Mouse (Mus musculus) heart, embryonic 14.5 days (tissue): ENCODE data around the gene Itgb5. TPM values are rescaled to one million over a fixed set of nuclear protein-coding genes. Genes with fewer than 3 reads are reported as not detected.

ENCODE experiments used
- ATAC-seq: fragments of 200-750 bp; cut with Nextera tagmentation; 2 replicates; pipeline ENCODE4 v1.8.0; 2017; ENCODE audit warnings: low read depth, moderate TSS enrichment; ENCODE audit not compliant: insufficient number of reproducible peaks, insufficient read depth, low FRiP score
- H3K27ac ChIP-seq, 2 experiments: fragments of 200-500 bp in 1 of 2; fragments of 300-500 bp in 1 of 2; sonication (generic) in 1 of 2; replicated peaks in 1 of 2; 2 replicates each; pipeline ENCODE4 v1.5.1; 2012 to 2014; ENCODE audit warnings: low read depth in 2 of 2, low read length in 2 of 2, control low read depth in 1 of 2, mild to moderate bottlenecking in 1 of 2, mixed read lengths in 1 of 2; ENCODE audit not compliant: control insufficient read depth in 1 of 2, insufficient read depth in 1 of 2
- H3K27me3 ChIP-seq: fragments of 300-500 bp; sonication (generic); 2 replicates; pipeline ENCODE4 v1.6.1; 2014; ENCODE audit warnings: mild to moderate bottlenecking, low read length, control low read depth; ENCODE audit not compliant: control insufficient read depth, insufficient read depth
- H3K36me3 ChIP-seq: fragments of 300-500 bp; sonication (generic); 2 replicates; pipeline ENCODE4 v1.6.1; 2014; ENCODE audit warnings: mild to moderate bottlenecking, control low read depth, low read length, mixed read lengths; ENCODE audit not compliant: control insufficient read depth, insufficient read depth
- H3K4me1 ChIP-seq, 2 experiments: fragments of 200-500 bp in 1 of 2; fragments of 300-500 bp in 1 of 2; sonication (generic) in 1 of 2; 2 replicates each; pipeline ENCODE4 v1.6.1; 2012 to 2014; ENCODE audit warnings: low read length in 2 of 2, control low read depth in 1 of 2, mixed read lengths in 1 of 2; ENCODE audit not compliant: control insufficient read depth in 2 of 2, insufficient read depth in 2 of 2
- H3K4me2 ChIP-seq: fragments of 300-500 bp; sonication (generic); 2 replicates; pipeline ENCODE4 v1.6.1; 2014; ENCODE audit warnings: mild to moderate bottlenecking, low read length
- H3K4me3 ChIP-seq, 2 experiments: fragments of 200-500 bp in 1 of 2; fragments of 300-500 bp in 1 of 2; sonication (generic) in 1 of 2; 2 replicates each; pipeline ENCODE4 v1.5.1; 2012 to 2014; ENCODE audit warnings: low read length in 2 of 2, mild to moderate bottlenecking in 2 of 2, control low read depth in 1 of 2, low read depth in 1 of 2, moderate library complexity in 1 of 2; ENCODE audit not compliant: control insufficient read depth in 1 of 2, insufficient read depth in 1 of 2
- H3K9ac ChIP-seq: fragments of 300-500 bp; sonication (generic); 2 replicates; pipeline ENCODE4 v1.6.1; 2014; ENCODE audit warnings: mild to moderate bottlenecking, low read length
- H3K9me3 ChIP-seq: fragments of 300-500 bp; sonication (generic); 2 replicates; pipeline ENCODE4 v1.6.1; 2016; ENCODE audit warnings: low read length, control low read depth; ENCODE audit not compliant: control insufficient read depth
- WGBS: fragments of 180-500 bp; shearing (Covaris S2); extraction: QIAGEN DNeasy Blood & Tissue Kit; methylation state at CpG from one replicate; pipeline ENCODE4 v1.1.7; 2014; 5-methylcytosine and 5-hydroxymethylcytosine counted together
- polyA plus RNA-seq: library from polyadenylated mRNA; unstranded; fragments of >200 nt; fragmentation: Nextera tagmentation; extraction: Ambion mirVana; gene quantifications from 2 replicates; pipeline ENCODE4 v1.2.1, GENCODE M21; 2014

The Itgb5 gene
- polyA plus RNA-seq, 1 experiment from 2014 or later: 96.2 TPM

DNA sequence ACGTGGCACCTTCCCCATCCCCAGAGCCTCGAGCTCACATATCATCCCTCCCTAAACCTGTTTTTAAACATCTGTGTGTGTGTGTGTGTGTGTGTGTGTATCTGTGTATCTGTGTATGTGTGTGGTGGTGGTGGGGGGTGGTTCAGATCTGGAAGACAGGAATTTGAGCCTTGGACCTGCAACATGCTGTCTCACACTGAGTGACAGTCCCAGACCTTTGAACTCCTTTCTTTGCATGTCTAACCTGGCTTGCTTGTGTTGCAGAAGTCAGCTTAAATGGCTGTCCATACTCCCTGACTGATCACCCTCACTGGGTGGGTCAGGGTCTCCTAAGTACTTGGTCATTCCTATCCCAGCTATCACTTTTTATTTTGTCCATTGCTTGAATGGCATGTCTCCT, 58.5 kb downstream of the Itgb5 start:
- Histone ChIP-seq H3K4me2 (no peak overlapping the region), H3K9me3 (no peaks in the 10 kb centered on the region), H3K4me3 (no peak overlapping the region), H3K36me3 (0 out of 2 replicates have a peak, but pooled peaks cover 4% of the 10 kb centered on the region), H3K27me3 (no peaks in the 10 kb centered on the region), H3K27ac (no peak overlapping the region), H3K9ac (no peak overlapping the region), H3K4me1 (peaks cover 42 to 48% of the 10 kb centered on the region in 2 experiments)
- ATAC-seq: no peak
- 79% methylated on average over 2 of the region's 2 CpGs for WGBS

DNA sequence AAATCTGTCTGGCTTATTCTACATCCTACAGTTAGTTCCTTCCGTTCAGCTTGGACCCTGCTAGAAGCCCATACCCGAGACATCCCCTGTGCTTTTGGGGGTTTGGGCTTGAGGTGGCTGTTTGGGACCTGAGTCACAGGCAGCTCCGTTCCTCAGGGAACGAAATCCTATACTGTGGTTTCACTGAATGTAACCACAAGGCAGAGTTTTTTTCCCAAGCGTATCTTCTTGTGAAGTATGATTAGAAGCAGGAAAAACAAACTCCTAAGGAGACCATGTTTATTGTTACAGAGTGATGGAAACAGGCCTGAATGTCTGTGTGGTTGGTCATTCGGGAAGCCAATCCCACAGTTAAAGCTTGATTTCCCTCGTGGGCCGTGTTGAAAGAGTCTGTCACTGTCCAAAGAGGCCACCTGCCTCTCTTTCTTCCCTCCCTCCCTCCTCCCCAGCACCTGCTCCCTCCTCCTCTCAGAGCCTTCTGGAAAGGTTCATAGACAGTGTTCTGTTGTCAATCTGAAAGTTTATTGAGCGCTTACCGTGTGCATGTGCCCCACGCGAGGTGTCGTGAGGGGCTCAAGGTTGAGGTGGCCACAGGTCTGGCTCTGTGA, 59.6 kb downstream of the Itgb5 start:
- 75% methylated on average over 13 of the region's 13 CpGs for WGBS

DNA sequence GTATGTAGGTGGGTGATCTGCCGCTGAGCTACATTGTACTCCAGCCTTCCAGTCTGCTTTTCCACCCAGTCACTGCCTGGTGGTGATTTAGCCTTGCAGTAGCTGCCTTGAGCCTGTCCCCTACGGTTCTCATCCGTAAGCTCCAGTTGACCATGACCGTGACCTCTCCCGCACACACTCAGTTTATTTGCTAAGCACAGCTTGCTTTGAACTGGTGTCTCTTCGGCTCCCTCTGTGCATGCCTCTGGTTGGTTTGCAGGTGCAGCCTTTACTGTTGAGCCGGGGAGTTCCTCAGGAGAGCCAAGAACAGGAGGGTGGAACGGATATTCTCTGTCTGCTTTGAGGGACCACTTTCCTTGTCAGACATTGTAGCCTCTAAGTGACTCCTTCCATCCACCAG, 61.6 kb downstream of the Itgb5 start:
- Histone ChIP-seq H3K27me3 (no peaks in the 10 kb centered on the region), H3K27ac (peak overlapping the region; percentile 88 to 89), H3K36me3 (0 out of 2 replicates have a peak, but pooled peaks cover 4% of the 10 kb centered on the region), H3K4me1 (peaks cover 28 to 34% of the 10 kb centered on the region in 2 experiments), H3K9me3 (no peaks in the 10 kb centered on the region), H3K4me3 (no peak overlapping the region), H3K4me2 (peak overlapping the region; percentile 62), H3K9ac (peak overlapping the region; percentile 44)
- ATAC-seq: no peak
- WGBS: 77% methylated on average over 8 of the region's 8 CpGs

More for the DNA sequence above, 59.6 kb downstream of the Itgb5 start:
- no peak overlapping the region for H3K4me3 ChIP-seq
- H3K9ac ChIP-seq: no peak overlapping the region
- H3K4me1 ChIP-seq: peaks cover 33 to 38% of the 10 kb centered on the region in 2 experiments
- H3K27ac ChIP-seq: no peak overlapping the region
- no peaks in the 10 kb centered on the region for H3K9me3 ChIP-seq
- ATAC-seq: no peak
- H3K4me2 ChIP-seq: no peak overlapping the region
- H3K27me3 ChIP-seq: no peaks in the 10 kb centered on the region
- 0 out of 2 replicates have a peak, but pooled peaks cover 4% of the 10 kb centered on the region for H3K36me3 ChIP-seq

DNA sequence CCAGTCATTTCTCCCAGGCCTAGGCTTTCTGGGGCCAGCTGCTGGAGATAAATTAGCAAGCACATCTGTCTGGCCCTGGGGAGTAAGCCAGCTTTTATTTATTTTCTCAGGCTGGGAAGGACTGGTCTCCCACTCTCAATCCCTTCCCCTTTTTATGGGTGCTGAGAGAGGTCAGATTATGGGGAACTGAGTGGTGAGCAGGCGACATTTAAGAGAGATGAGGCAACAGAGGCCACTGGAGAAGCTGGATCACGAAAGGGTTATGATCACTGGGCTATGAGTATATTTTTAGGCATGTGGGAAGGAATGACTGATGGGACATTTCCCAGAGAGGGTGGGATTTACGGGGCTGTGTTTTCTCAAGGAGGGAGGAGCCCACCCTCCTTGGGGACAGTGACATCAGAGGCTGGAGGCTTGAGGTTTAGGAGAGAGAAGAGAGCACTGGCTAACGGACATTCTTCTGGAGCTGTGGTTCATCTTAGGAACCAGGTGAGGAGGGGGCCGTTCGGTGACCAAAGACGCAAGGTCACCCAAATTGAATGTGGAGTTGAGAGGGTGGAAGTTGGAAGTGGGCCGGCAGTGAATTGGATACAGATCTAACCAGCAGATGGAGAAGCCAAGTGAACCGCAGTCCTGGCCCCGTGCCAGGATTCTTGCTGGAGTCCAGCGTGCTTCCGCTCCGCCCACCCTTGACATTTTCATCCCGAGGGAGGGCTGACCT, 62.3 kb downstream of the Itgb5 start:
- H3K9ac ChIP-seq: peak overlapping the region; percentile 44
- peaks cover 28 to 34% of the 10 kb centered on the region in 2 experiments for H3K4me1 ChIP-seq

DNA sequence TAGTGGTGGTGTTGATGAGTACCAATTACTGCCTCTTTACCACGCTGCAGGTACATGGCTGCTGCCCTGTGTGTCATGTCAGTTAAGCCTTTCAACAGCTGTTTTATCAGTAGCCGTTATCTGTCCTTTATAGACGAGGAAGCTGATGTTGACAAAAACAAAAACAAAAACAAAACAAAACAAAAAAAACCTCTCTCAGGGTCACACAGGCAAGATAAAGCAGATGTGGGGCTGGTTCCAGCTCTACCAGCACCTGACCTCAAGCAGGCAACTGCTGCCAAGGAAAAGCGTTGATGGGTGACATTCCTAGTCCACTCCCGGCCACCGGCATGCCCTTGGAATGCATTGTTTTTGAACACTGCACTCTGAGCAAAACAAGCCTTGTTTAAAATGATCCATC, 63.1 kb downstream of the Itgb5 start:
- ATAC-seq: no peak

More for the DNA sequence above, 62.3 kb downstream of the Itgb5 start:
- Histone ChIP-seq H3K9me3 (no peaks in the 10 kb centered on the region), H3K27ac (peak overlapping the region; percentile 88 to 89), H3K27me3 (no peaks in the 10 kb centered on the region), H3K4me2 (peak overlapping the region; percentile 62), H3K36me3 (0 out of 2 replicates have a peak, but pooled peaks cover 4% of the 10 kb centered on the region), H3K4me3 (peak overlapping the region; percentile 25 to 36)
- WGBS: 10% methylated on average over 14 of the region's 14 CpGs
- ATAC-seq: peak; percentile 51; the same call in 1 of the 2 replicates

DNA sequence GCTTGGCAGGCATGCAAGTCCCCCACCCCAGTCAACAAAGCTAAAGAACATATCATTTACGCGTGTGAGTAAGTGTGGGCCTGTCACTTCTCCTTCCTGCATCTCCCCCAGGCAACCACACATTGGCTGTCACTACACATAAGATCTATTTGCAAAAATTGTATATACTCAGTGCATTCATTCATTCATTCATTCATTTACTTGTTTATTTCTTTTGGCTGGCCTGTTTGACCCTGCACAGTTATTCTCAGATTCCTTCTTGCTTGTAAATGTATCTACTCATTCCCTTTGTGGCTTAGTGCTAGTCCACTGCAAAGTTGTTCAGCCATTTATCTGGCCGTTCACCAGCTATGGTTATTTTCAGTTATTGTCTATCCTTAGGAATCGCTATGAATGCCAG, 64.3 kb downstream of the Itgb5 start:
- H3K9me3 ChIP-seq: no peaks in the 10 kb centered on the region
- H3K36me3 ChIP-seq: no peaks in the 10 kb centered on the region
- H3K4me3 ChIP-seq: no peak overlapping the region
- H3K4me1 ChIP-seq: peaks cover 30 to 46% of the 10 kb centered on the region in 2 experiments
- H3K9ac ChIP-seq: no peak overlapping the region
- H3K27me3 ChIP-seq: no peaks in the 10 kb centered on the region
- ATAC-seq: no peak
- WGBS: 84% methylated on average over 4 of the region's 4 CpGs
- no peak overlapping the region for H3K4me2 ChIP-seq
- no peak overlapping the region for H3K27ac ChIP-seq

More for the DNA sequence above, 63.1 kb downstream of the Itgb5 start:
- H3K27me3 ChIP-seq: no peaks in the 10 kb centered on the region
- H3K4me2 ChIP-seq: peak overlapping the region; percentile 62
- peak overlapping the region; percentile 88 to 89 for H3K27ac ChIP-seq
- H3K36me3 ChIP-seq: 0 out of 2 replicates have a peak, but pooled peaks cover 4% of the 10 kb centered on the region
- H3K4me3 ChIP-seq: peak overlapping the region; percentile 25 to 36; a peak in 3 of 4 replicates
- H3K9me3 ChIP-seq: no peaks in the 10 kb centered on the region
- 5% methylated on average over 6 of the region's 6 CpGs for WGBS
- peaks cover 28 to 34% of the 10 kb centered on the region in 2 experiments for H3K4me1 ChIP-seq
- peak overlapping the region; percentile 44 for H3K9ac ChIP-seq

DNA sequence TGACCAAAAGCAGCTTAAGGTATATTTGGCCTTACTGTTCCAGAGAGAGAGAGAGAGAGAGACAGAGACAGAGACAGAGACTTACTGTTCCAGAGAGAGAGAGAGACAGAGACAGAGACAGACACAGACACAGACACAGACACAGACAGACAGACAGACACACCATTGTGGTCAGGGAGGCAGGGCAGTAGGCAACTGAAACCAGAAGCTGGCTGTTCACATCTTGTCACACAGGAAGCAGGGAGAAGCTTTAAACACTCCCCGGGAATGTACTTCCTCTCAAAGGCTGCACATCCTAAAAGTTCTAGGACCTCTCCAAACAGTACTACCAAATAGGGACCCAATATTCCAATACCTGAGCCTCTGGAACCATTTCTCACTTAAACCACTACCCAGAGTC, 65.0 kb downstream of the Itgb5 start:
- WGBS: 58% methylated on average over 1 of the region's 1 CpGs
- peaks cover 30 to 46% of the 10 kb centered on the region in 2 experiments for H3K4me1 ChIP-seq

More for the DNA sequence above, 65.0 kb downstream of the Itgb5 start:
- no peaks in the 10 kb centered on the region for H3K27me3 ChIP-seq
- H3K4me2 ChIP-seq: no peak overlapping the region
- no peak overlapping the region for H3K4me3 ChIP-seq
- H3K27ac ChIP-seq: no peak overlapping the region
- no peaks in the 10 kb centered on the region for H3K9me3 ChIP-seq
- H3K9ac ChIP-seq: no peak overlapping the region
- ATAC-seq: no peak
- H3K36me3 ChIP-seq: peaks cover 5% of the 10 kb centered on the region
